Mouse (Mus musculus) olfactory bulb, adult 2 months (tissue): ENCODE data around the gene Ube2e3.

ENCODE experiments used
- CTCF ChIP-seq: fragments of 200-500 bp; IDR thresholded peaks from 2 replicates; pipeline ENCODE4 v1.5.1; 2012; ENCODE audit warnings: low read depth, mild to moderate bottlenecking, low read length, moderate library complexity; ENCODE audit not compliant: insufficient read depth
- POLR2A ChIP-seq: fragments of 200-500 bp; IDR thresholded peaks from 2 replicates; pipeline ENCODE4 v1.6.1; 2012; ENCODE audit warnings: mild to moderate bottlenecking, low read depth, low read length, moderate library complexity; ENCODE audit not compliant: insufficient read depth

DNA sequence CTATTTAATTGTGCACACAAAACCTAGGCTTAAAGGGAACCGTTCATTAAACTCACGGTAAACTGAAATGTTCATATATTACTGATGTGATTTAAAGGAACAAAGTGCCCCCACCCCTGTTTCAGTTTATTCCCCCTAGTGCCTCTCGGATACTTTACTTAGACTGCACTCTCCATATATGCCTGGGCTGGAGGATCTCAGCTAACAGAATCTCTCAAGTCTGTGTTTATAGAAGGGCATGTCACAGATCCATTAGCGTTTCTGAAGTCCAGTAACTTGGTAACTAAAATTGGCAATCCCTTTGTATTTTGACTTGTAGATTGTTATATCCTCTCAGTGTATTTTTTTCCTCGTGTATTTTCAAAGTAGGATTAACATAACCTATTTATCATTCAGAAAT is 60.2 kb downstream of the Ube2e3 start:
- TF ChIP-seq CTCF (no peak), POLR2A (no peak)
